Mouse (Mus musculus) right cerebral cortex, postnatal 36 days (tissue): Measurements from ENCODE around the gene Dlgap1.

Experiments
- DNase-seq, 2 experiments: peaks; one replicate each; pipeline ENCODE4 v3.0.0; 2022; ENCODE audit warnings: low spot score in 2 of 2, mixed read lengths in 1 of 2

Dlgap1 gene

DNA sequence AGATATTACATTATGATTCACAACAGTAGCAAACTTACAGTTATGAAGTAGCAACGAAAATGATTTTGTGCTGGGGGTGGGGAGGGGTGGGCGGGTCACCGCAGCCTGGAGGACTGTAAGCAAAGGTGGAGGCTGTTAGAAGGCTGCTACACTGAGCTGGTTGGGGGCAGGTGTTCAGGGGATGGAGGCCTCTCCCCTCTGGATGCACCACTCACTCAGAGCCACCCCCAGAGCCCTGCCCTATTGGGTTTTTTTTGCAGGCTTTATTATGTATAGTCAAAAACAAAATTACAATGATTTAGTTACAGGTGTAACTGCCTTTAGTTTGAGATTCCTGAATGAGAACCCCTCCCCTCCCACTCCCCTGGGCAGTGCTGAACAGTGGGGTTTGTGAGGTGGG, 895.8 kb downstream of the Dlgap1 start:
- no peak for DNase-seq

- DNase-seq, result no peak
These were observed 896.3 kb downstream of the Dlgap1 start for GRCm38 (mm10) chr17:70865060-70865604.

- DNase-seq, result no peak
These were observed 897.2 kb downstream of the Dlgap1 start for GRCm38 (mm10) chr17:70866029-70866428.

DNA sequence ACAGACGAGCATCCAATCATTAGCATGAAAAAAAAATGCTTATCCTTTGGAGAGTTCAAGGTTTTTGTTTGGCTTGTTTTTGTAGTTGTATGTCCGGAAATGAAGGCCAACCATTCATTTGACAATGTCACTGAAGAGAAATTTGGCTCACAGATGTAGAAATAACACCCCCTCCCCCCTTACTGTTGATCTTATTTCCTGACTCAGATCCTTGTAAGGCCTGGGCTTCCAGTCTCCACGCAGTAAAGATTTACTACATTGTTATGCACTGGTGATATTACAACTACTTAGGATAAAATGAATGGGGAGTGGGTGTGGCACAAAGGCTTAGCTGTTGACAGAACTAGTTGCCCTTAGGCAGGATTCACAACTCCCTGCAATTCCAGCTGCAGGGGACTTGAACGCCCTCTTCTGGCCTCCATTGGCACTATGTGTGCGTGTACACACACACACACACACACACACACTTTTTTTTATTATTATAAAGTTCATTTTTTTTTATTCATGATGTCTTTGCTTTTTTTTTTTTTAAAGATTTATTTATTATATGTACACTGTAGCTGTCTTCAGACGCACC, 897.8 kb downstream of the Dlgap1 start:
- DNase-seq, result no peak

DNA sequence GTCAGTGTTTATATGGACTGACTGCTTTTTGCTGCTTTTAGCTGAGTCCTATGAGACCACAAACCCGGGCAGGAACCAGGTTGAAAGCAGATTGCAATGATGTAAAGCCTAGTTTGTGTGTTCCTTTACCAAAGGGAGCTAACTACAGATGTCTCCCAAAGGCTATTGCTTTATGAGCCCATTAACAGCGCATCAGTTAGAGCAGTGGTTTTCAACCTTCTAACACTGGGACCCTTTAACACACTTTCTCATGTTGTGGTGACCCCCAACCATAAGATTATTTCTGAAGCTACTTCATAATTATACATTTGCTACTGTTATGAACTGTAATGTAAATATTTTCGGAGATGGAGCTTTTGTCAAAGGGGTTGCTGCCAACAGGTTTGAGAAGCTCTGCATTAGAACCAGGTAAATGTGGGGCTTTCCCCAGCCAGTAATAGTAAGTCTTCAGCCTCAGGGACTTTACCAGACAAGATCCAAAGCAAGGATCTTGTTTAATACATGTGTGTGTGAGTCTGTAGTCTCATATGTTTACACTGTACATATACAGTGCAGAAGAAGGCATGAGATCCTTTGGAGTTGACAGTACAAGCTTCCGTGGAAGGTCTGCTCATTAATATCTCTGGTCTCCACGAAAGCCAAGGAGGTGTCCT, 899.8 kb downstream of the Dlgap1 start:
- DNase-seq, result no peak

DNA sequence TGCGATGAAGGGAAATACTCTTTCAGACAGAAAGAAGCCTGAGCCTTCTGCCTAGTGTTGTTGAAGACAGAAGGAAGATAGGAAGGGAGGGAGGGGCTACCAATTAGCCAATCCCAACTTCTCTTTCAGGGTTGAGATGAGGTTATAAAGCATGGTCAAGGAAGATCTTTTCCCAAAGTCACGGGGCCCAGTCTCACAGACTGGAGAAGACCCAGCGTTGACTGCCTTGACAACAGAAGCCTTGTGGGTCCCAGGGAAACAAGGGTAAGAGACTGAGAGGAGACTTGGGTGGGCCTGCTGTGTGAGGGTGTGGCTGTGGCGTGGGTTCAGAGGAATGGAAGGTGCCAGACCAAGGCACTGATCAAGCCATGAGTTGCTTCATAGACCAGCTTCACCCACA, 901.7 kb downstream of the Dlgap1 start:
- no peak for DNase-seq
